Mouse (Mus musculus) fibroblast of lung, adult 2 months (primary cell): Measurements from ENCODE around the gene Ip6k3.

Experiments
- DNase-seq: peaks from one replicate; pipeline ENCODE4 v3.0.0-alpha.2; 2011; ENCODE audit warnings: low read depth

The Ip6k3 gene

DNA sequence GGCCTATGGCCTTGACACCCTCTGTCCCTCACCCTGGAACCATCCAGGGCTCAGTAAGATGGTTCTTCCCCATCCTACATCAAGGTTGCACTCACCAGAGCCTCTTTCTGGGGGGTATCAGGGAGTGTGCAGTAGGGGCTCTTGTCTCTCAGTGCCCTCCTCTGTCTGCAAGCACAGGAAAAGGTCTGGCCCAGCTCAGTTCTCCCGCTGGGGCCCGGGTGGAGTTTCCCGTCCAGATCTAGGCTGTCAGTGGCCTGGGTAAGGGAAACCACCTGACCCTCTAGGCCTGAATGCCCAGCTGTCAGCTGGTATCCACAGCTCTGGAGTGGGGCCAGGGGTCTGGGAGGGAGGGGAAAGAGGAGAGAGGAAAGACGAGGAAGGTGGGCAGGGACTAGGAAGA is at the start of gene Ip6k3:
Gene Ip6k3 (minus strand): TSS at position 251 of the 400 bp plus-strand sequence.
- DNase-seq, result no peak

DNA sequence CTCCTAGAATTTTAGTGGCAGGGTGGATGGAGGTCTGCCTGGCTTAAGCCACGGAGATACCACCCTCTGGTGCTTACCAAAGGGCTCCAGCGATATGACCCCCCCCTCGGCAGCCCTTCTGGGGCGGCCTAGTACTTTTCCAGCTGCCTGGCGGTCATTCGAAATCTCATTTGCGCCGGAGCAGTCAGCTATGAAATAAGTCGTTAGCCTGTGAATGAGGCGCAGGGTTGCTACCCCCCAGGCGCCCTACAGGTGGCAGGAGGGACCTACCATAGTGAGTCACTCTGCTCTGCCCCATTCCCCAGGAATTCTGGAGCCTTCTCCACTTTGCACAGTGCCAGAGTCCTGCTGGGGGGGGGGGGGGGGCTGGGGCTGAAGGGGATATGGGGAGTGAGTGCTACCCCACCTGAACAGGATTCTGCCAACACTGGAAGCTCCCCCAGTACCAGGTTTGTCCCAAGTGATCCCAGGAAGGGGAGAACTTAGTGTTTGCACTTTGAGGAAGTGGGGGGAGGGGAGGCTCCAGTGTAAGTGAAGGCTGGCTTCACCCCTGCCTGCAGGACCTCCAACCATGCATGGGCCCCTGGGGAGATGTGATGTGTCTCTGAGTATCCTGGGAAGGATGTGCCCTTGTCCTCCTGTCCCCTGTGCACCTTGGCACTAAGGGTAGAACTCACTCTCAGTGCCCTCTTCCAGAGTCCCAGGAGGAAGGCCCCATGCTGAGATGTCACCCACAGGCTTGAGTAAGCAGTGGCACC is 45.4 kb upstream of the Ip6k3 start:
- no peak for DNase-seq

DNA sequence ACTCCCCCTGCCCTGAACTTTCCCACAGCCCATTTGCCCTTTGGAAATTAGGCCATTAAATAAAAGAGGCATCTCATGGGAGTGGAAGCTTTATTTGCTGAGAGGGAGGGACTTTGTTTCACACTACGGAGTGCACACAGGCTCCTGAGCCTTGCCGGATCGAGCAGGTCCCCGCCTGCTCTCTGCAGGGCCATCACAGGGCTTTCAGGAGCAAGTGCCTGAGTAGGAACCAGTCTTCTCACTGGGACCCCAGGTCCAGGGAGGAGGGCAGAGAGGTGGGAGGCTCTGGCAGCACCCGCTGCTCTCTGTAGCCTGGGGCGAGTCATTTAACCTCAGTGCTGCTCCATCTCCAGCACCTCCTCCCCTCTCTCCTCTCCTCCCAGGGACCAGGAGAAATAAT is 44.4 kb upstream of the Ip6k3 start:
- DNase-seq, result no peak

DNA sequence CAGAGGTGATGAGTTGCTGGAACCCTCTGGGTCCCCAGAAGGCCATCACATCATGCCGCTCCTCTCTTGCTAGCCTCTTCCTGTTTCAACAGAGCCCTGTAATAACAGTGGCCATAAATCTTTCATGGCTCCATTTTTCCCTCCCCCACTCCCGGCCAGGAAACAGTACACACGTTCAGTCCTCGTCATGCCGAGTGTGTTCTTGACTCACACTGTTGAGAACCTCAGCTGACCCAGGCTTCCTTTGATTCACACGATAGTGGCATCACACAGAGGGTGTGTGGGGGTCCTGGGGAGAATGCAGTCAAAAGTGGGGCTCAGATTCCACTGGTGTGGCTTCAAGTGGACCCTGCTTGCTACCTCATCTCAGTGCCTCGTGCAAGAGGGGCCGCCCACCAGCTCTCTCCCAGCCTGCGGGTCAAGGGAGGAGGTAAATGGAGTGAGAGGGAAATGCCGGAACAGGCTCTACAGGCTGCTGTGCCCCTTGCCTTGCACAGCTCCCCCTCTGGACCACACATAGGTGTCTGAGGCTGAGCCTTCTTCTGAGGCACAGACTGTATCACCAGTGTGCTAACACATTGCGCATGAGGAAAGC is 39.6 kb upstream of the Ip6k3 start:
- no peak for DNase-seq

DNA sequence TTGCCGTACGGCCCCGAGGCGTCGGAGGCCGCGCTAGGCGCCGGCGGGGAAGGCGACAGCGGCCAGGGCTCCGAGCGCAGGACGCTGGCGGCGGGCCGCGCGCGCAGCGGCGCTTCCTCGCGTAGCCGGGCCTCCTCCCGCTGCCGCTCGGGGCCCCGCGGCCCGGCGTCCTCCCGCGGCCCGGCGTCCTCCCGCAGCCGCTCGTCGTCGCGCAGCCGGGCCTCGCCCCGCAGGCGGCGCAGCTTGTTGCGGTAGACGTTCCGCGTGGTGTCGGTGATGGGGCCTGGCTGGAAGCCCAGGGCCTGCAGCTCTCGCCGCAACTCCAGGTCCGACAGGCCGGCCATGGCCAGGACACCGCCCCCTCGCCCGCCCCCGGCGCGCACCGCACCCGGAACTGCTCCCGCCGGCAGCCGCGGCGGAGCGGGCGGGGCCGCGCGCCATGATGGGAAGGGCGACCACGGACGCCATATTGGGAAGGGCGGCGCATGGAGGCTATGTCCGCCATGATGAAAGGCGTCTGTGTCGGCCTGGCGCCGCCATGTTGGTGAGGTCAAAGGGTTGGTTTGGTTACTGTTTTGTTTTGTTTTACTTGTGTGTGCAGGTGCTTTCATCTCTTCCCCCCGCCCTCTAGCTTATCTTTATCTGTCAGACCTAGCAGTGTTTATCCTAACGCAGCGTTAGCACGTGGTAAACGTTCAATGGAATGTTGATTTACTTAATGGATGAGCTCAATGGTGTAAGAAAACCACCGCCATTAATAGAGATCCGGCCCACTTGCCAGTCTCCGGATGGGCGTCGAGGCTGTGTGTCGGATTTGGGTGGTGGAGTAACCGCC is 36.7 kb upstream of the Ip6k3 start, which contains the start of gene Lemd2:
Gene Lemd2 (minus strand): TSS at position 395 of the 835 bp plus-strand sequence.
- DNase-seq, result peak; percentile 84

DNA sequence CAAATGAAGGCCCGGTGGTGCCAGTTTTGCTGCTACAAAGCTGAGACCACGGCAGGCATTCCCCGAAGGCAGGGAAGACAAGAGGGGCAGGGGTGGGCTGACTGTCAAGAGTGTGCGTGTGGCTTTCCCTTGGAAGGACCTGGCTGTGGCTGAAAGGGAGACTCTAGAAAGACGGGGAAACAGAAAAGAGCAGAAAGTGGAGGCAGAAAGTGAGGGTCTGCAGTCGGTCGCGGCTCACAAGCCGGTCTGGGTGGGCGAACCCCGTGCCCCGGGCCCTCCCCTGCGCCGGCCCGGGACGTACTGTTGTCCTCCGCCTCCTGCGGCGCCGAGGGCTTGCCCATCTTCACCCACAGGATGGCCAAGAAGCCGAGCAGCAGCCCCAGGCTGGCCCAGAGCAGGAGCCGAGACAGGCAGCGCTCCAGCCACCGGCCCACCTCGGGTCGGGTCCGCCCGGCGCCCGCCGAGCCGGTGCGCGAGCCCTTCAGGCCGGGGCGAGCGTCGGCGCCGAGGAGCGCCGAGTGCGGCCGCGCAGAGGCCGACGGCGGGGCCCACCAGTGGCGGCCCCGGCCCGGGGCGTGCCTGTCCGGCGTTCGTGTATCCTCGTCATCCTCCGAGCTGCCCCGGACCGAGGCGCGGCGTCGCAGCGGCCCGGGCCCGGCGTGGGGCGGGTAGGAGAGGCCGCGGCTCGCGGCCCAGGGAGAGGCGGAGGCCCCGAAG is 35.9 kb upstream of the Ip6k3 start:
- DNase-seq, result no peak

DNA sequence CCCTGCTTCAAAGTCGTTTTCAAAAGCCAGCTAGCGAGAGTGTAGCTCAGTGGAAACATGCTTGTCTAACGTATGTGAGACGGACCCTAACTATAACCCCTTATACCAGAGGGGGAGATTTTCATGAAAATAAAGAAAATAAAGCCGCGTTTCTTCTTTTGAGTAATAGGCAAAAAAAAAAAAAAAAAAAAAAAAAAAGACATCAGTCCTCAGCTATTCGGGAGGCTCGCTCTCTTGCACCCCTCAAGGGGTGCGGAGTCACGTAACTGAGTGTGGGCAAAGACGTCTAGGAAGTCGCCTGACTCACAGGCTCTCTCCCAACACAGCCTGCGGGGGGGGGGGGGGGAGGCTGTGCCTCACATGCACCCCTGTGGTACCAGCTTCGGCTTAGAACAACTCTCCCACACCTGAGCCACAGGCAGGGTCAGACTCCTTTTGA is 35.3 kb upstream of the Ip6k3 start:
- DNase-seq, result no peak

DNA sequence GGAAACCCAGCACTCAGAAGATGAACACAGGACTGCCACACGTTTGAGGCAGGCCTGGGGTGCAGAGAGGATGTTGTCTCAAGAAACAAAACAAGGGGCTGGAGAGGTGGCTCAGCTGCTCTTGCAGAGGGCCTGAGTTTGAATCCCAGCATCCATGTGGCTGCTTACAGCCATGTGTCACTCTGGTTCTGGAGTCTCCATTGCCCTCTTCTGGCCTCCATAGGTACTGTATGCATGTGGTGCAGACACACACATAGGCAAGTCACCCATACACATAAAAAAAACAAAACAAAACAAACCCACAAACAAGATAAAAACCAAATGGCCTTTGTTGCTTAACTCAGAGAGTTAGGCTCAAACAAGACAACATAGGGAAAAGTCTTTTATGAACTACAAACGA is 34.4 kb upstream of the Ip6k3 start:
- no peak for DNase-seq

DNA sequence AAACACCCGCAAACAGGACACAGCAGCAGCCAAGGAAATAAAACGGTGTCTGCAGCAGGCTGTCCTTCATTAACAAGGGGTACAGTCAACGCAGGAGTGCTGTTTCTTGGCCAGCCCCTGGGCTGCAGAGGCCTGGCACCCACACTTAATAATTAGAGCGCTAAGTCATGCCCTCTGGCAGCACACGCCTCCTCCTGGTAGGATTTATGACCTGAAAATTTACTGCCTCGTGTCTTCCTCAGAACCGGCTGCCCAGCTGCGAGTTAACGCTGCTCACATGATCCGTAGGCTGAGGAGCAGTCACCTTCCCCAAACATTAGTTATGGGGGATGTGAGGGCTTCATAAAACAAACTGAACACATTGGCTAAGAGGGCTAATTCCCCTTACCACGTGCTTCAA is 33.2 kb upstream of the Ip6k3 start:
- DNase-seq, result no peak

DNA sequence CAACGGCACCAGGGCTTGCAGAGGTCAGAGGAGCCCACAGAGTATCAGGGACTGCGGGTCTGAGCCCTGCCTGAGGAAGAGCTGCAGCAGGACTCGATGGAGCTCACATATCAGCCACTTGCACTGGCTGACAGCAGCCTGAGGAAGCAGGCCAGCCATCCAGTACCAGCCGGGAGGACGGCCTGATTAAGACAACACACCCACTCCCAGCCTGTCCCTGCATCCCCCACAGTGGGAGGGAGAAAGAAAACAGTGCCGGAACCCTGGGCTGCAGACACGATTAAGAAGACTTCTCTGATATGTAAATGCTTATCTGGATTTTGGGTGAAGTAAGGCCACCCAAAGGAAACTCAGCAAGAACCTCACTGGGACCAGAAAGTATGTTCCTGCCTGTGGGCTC is 32.3 kb upstream of the Ip6k3 start:
- DNase-seq, result no peak

DNA sequence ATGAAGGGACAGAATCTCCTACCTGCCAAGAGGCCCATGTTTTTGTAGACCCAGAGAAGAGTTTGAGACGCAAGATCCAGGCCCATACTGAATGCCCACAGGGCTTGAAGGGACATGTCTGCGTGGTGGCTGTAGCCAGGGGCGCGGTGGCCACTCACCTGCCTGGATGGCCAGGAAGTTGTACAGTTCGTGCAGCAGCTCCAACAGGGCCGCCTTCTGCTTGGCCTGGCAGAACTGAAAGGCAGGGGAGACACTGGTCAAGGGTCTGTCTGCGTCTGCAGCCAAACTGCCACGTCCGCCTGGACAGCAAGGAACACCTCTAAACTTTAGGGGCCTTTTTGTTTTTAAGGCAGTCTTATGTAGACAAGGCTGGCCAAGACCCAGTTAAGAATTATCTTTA is 31.6 kb upstream of the Ip6k3 start:
- no peak for DNase-seq

DNA sequence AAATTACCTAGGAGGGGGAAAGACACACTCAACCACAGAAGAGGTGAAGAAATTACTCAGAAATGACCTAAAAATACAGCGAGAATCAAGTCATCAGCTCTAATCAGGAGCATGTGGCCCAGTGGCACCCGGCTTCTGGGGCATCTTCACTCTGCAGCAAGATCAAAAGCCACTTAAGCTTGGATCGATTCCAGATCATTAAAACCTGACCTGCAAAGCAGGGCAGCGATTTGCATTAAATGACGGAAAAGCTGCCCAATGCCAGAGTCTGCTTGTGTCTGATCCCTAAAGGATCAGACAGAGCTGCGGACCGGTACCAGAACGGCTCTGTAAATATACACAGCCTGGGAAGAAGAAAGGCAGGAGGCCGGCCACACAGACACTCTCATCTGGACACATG is 28.6 kb upstream of the Ip6k3 start:
- DNase-seq, result no peak

DNA sequence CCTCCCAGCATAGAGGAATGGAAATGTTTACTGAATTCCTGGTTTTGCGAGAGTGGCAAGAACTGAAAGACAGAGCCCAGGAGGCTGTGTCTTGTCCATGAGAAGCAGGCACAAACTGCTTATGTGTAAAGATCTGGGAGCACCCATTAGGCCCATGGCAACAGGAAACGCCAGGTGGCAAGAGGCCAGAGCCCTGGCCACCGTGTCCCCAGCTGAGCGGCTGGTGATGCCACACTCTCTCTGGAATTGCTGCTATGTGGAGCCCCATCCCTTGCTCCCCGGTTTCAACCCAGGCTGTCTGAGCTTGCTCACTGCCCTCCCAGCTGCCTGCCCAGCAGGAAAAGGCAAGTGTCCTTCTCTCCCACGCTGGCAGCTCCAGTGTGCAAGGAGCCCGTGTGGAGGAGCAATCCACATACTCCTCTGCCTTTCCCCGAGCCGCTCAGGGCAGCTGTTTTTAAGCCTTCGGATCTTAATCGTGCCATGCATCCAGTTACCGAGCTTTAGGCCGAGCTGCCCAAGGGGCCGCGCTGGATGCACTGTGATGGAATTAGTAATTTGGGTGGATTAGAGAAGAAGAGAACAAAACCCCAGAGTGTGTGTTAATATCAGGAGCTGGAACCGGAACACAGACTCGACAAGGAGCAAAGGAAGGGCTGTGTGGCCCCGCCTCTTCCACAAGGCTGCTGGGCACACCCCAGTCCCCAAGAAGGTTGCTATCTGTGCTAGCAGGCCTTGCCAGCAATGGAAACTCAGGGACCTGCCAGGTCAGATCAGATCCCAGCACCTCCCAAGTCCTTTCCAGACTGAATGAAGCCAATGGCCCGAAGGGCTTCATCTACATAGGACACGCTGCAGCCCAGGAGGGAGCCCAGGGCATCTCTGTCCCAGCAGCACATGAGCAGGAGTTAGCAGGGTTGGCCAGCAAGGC is 26.9 kb upstream of the Ip6k3 start:
- DNase-seq, result no peak

DNA sequence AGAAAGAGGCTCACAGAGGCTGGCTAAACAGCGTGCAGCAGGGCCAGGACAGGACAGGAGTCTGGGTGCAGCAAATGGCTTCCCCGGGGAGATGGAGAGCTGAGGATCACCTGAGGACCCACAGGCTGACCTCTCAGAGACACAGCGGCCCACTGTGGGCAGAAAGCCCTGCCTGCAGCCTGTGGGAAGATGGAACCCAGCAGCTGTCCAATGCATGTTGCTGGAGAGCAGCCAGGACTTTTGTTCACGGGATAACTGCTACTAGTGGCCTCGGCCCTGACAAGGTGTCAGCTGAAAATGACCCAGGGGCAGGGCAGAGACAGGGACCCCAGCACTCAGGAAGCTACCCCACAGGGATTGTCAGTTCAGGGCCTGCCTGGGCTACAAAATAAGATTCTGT is 24.2 kb upstream of the Ip6k3 start:
- DNase-seq, result no peak

DNA sequence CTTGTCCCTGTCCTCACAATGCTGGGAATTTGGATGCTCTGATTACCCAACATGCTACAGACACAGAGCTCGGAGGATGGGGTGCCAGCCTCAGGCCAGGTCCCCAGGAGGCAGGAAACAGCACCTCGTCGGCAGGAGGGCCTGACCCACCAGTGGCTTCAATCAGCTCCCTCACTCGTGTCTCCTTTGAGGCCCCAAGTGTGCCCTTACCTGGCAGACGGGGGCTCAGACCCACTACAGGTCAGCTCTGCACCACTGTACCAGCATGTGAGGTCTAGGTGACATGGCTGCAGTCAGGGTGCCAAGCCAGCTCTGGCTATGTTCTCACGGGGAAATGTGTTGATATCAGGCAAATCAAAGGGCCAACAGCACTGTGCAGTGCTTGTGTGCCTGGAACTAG is 23.6 kb upstream of the Ip6k3 start:
- no peak for DNase-seq

DNA sequence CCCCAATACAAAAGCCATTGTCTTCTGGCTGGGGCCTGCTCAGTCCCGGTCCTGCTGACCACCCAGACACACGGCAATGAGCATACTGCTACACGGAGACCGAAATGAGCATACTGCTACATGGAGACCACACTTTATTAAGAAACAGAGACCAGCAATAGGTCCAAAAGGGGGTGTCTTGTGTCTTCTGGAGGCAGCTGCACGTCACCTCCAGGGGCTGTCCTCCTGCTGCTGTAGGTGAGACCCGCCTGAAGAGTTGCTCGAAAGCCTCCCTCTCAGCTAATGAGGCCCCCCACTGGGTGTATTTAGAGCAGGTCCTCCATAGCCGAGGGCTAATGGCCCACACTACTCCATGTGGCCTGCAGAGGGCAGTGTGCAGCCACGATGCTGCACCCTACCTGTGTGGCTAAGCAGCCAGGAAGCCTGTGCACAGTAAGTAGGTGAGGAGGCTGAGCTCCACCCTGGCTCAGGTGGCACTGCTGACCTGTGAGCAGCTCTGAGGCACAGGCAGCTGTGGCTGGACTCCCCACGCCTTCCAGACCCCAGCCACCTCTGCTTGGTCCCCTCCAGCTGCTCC is 22.1 kb upstream of the Ip6k3 start:
- no peak for DNase-seq

DNA sequence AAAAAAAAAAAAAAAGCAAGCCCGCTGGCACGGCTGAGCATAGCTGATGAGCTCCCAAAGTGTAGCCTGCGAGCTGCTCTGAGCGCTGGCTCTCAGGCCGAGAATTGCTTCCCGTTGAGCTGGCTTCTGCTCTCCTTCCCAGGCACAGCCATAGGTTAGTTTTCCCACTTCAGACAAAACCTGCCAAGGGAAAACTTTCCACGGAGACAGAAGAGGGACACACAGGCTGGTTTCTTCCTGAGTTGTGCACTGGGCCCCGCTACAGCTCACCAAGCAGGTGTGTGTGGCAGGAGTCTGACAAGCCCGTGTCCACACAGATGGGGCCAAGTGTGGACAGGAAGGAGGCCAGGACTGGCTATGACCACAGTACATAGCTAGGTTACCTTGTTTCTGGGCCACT is 21.3 kb upstream of the Ip6k3 start:
- no peak for DNase-seq

DNA sequence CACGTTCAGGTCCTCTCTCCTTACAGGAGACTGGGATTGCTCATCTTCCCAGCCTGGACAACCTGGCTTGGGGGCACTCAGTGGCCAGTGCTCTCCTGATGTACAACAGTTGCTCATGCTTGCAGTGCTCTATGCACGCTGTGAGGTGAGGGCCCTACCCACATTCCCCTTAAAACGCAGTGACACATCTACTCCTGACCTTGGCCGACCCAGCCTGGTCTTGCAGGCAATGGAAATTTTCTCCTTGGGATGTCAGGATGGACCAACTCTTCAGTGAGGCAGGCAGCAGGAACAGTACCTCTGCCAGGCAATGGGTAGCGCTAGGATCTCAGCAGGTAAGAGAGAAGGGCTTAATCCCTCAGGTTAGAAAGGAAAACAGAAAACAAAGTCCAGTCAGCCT is 19.5 kb upstream of the Ip6k3 start:
- DNase-seq, result no peak

DNA sequence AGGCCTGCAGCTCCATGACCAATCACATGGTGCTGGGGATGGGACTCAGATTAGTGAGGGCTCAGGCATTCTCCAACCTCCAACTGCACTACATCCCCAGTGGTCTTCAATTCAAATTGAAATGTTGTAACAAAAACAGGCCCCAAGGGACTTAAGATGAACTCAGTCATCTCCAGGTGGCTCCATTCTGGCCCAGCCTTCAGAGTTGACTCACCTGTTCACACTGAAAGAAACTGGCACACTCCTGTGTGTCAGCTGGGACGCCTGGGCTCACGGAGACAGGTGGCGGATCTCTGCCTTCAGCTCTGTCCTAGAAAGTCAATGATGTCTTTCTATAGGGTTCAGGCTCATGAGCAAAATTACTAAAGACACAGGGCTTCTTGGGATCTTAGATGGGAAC is 18.5 kb upstream of the Ip6k3 start:
- no peak for DNase-seq

DNA sequence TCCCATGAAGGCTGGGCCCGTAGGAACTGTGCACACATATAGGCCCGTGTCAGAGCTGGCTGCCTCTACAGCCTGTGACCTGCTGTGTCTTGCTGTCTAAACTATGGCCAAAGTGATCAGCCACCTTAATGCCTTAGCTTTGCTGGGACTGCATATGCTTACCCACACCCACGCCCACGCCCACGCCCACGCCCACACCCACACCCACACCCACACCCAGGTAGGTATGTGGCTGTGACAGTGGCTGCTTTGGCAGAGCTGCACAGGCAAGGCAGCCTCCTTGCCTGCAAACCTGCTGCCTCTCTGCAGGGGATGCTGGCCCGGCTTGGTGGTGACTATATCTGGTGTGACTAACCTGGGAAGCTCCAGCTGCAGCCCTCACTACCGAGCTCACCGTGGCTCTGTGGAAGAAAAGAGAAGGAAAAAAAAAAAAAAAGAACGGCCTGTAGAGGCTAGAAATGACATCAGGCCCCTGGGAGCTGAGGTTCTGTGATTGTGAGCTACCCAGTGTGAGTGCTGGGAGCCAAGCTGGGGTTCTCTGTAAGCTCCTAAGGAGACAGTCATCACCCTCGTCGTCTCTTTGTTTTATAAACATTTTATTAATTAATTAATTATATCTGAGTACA is 16.2 kb upstream of the Ip6k3 start:
- no peak for DNase-seq
